Mouse (Mus musculus) adrenal gland, adult (tissue): ENCODE results near the gene Prdm8.

Source experiments
- DNase-seq, 2 experiments: peaks; one replicate each; pipeline ENCODE4 v3.0.0; 2022 to 2023; ENCODE audit warnings: low spot score in 1 of 2; ENCODE audit not compliant: inconsistent age in 2 of 2

Prdm8 gene

GRCm38 (mm10) chr5:98184281-98184910 lies 17.4 kb downstream of the Prdm8 start:
- DNase-seq: peak in 1 of 2 experiments; percentile 42

DNA sequence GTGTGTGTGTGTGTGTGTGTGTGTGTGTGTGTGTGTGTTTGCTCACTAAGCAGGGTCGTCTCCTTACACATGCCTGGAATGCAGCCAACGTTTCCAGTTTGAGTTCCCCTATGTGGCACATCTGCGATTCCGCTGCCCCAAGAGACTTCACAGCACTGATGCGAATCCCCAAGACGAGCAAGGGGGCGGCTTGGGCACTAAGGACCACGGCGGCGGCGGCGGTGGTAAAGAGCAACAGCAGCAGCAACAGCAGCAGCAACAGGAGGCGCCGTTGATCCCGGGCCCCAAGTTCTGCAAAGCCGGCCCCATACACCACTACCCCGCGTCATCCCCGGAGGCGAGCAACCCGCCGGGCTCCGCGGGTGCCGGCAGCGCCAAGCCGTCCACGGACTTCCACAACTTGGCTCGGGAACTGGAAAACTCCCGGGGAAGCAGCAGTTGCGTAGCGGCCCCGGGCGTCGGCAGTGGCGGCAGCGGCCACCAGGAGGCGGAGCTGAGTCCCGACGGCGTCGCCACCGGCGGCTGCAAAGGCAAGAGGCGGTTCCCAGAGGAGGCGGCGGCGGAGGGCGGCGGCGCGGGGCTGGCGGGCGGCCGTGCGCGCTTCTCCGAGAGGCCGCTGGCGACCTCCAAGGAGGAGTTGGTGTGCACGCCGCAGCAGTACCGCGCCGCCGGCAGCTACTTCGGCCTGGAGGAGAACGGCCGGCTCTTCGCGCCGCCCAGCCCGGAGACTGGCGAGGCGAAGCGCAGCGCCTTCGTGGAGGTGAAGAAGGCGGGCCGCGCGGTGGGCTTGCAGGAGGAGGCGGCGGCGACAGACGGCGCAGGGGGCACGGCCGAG lies 18.2 kb downstream of the Prdm8 start:
- peak; percentile 81 to 94 for DNase-seq

DNA sequence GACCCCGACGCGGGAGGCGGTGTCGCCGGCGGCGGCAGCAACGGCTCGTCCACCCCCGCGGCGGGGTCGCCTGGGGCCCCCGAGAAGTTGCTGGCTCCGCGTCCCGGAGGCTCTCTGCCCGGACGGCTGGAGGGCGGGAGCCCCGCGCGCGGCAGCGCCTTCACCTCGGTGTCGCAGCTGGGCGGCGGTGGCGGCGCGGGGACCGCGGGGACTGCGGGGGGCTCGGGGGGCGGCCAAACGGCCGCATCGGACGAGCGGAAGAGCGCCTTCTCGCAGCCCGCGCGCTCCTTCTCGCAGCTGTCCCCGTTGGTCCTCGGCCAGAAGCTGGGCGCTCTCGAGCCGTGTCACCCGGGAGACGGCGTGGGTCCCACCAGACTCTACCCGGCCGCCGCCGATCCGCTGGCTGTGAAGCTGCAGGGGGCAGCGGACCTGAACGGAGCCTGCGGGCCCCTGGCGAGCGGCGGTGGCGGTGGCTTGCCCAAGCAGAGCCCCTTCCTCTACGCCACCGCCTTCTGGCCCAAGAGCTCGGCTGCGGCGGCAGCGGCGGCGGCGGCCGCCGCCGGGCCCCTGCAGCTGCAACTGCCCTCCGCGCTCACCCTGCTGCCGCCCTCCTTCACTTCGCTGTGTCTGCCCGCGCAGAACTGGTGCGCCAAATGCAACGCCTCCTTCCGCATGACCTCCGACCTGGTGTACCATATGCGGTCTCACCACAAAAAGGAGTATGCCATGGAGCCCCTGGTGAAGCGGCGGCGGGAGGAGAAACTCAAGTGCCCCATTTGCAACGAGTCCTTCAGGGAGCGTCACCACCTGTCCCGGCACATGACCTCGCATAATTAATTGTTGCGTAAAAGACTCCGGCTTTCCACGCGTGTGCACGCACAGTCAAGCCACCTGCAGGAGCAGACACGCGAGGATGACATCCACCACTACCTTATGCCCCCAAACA lies 19.1 kb downstream of the Prdm8 start:
- peak in 1 of 2 experiments; percentile 71 for DNase-seq

DNA sequence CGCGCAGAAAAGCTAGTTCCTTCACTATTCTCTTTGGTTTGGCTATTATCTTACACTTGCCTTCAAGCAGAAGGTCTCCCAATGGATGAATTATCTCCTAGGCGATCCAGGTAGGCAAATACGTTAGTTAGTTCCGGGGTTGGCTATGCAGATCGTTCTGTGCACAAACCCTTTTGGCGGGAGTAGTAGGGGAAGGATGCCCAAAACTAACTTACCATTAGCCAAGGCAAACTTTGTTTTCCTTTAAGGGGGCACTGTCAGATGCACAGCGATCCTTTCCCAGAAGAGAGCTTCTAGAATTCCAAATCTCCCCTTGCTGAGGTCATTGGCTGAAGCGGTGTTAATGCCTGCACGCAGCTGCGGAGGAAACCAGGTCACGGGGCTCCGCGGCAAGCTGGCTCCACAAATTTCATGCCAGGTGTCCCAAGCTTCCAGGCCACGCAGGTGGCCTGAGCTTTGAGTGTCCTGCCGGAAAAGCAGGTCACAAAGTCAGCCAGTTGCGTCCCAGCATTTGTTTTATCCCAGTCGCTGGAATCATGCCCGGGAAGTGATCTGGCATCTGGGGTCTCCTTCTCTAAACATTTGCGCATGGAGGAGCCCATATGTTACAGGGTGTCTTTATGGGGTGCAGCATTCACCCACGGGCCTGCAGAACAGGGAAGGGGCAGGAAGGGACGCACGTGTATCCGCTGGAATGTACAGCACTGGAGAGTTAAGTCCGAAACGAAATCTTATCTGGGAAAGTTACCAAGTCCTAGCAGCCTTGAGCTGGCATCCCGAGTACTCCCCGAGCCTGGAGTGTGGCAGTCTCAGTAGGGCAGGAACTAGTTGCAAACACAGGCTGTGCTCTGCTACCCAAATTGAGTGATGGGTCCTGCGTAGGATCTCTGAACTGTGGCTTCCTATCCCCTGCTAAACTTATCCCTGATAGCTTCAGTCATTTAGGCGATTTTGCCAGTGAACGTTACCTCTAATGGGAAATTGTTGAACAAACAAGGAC lies 22.5 kb downstream of the Prdm8 start:
- peak in 1 of 2 experiments; percentile 68 for DNase-seq

DNA sequence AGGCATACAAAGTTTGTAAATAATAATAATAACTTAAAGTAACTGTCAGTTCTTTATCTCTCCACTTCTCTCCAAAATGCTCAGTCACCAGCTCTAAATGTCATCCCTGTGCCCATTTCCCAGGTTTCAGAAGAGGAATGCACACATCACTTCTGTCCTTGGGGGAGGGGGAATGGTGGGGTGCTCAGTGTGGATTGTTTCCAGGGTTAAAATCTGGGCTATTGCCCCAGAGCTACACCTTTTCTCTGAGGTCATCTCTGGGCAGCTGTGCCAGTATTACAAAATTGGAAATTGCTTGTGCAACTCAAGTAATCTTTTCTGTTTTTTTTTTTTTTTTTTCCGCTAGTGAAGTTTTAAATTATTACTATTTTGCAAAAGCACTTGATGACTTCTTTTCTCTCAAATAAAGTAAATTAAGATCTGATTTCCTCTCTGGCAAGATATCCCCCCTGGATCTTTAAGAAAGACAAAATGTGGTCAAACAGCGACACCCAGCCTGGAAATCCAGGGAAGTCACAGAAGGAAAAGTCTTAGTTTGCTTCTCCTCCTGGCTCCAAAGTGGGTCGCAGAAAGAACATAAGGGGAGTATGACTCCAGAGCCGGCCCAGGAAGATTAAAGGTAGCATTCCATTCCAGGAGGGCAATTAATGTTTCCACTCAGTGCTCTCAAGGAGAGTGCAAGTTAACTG lies 25.4 kb downstream of the Prdm8 start:
- DNase-seq: peak in 1 of 2 experiments; percentile 40

GRCm38 (mm10) chr5:98194959-98195358 lies 28.0 kb downstream of the Prdm8 start:
- no peak for DNase-seq

DNA sequence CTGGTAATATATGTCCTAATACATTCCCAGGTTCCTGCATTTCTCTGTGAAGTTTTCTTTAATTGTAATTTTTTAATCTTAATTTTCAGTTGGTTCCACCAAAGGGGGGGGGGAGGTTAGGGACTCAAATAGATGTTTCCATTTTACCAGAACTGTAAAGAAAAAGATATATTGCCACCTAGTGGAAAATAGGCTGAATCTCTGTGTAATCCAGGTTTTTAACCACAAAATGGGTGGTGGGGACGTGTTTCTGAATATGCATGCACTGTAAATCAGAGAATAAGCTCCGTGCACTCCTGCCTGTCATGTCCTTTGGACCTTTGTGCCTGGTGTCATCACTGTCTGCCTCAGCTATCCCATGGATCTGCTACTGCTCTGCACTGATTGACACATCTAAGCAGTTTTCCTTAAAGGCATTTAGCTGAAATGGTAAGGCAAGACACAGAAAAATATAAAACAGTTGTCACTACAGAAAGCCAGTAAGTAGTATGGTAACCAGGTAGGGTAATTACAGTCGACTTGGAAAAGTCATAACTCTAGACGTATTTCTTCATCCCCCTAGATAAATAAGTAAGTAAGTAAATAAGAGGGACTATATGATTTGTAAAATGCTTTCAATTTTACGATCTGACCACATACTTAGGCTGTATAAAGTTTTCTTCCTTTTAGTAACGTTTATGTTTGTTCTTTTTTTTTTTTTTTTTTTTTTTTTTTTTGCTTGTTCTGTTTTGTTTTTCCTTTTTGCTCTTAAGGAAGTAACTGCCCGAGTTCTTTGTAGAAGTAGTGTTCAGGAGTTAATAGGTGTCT lies 31.6 kb downstream of the Prdm8 start:
- no peak for DNase-seq

DNA sequence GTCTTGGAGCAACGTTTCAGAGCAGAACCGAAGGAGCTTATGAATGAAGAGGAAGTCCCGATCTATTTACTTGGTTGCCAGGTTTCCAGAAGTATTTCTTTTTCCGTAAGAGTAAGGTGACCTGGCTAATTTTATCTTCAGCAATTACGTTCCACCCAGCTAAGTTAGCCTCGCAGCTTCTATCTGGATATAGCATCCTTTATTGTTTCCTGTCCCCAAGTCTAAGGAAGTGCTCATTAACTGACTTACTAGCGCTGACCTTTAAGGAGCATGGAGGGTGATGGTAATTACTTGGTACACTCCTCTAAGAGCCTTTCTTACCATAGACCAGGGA lies 32.2 kb downstream of the Prdm8 start:
- DNase-seq: no peak

DNA sequence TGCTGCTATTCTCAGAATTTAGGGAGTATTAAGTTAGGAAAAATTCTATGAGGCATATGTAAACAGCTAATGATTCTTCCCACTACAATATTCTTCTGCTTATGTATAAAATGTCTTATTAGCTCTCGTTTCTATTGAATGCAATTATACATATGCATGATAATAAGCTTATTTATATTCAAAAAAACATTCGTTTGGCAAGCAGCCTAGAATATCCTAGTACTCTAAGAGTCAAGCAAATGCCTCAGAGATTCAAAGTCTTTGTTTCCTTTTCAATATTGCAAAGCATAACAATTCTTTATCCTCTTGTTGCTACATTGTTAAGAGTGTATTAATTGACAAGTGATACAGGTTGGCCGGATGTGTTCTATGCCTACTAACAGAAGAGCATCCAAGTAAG lies 34.6 kb downstream of the Prdm8 start:
- no peak for DNase-seq

DNA sequence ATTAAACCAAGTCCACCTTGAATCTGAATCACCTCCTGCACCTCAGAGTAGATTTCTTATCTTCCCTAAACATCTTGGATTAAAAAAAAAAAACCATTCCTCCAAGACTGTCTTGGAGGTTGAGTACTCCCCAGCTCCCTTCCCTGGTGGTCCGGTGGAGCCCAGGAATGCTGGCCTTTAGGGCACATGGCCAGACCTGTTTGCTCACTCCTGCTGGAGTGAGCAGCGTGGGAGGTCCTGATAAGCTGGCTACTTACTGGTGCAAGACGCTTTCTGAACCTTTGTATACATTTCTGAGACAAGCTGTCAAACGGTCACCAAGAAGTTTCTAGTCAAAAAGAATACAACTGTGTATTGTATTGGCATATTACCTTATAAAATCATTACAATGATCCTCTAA lies 36.0 kb downstream of the Prdm8 start:
- DNase-seq: no peak

GRCm38 (mm10) chr5:98212501-98212900 lies 45.5 kb downstream of the Prdm8 start:
- DNase-seq: no peak

GRCm38 (mm10) chr5:98221956-98222355 lies 55.0 kb downstream of the Prdm8 start:
- DNase-seq: no peak

- DNase-seq: no peak
These were observed 59.7 kb downstream of the Prdm8 start for GRCm38 (mm10) chr5:98226710-98227109.

DNA sequence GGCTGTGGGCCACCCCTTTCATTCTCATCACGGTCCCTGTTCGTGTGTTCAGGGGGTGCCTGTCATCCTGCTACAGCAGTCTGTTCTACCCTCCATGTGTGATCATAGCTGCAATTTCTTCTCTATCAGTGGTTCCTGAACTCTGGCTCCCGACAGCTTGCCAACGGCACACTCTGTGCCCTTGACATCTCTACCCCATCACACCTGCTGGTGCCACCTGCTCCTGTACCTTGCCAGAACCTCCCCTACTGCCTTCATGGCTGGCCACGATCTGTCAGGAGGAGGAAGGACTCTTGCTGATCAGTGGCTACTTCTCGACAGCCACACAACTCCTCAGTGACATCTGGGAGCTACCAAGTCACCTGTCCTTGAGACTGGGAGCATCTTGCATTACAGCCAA lies 62.5 kb downstream of the Prdm8 start:
- DNase-seq: no peak

- DNase-seq: no peak
These were observed 71.5 kb downstream of the Prdm8 start for GRCm38 (mm10) chr5:98238466-98238865.
